Mouse (Mus musculus) testis, adult 2 months (tissue): ENCODE data around the gene Syn2.

Experiments used
- CTCF ChIP-seq: fragments of 200-500 bp; IDR thresholded peaks from 2 replicates; pipeline ENCODE4 v1.5.1; 2012; ENCODE audit warnings: low read depth, mild to moderate bottlenecking, inconsistent platforms, low read length, moderate library complexity; ENCODE audit not compliant: control insufficient read depth, insufficient read depth, insufficient replicate concordance
- POLR2A ChIP-seq: fragments of 200-500 bp; IDR thresholded peaks from 2 replicates; pipeline ENCODE4 v1.6.1; 2012; ENCODE audit warnings: low read depth, mild to moderate bottlenecking, inconsistent platforms, low read length, moderate library complexity; ENCODE audit not compliant: control insufficient read depth

DNA sequence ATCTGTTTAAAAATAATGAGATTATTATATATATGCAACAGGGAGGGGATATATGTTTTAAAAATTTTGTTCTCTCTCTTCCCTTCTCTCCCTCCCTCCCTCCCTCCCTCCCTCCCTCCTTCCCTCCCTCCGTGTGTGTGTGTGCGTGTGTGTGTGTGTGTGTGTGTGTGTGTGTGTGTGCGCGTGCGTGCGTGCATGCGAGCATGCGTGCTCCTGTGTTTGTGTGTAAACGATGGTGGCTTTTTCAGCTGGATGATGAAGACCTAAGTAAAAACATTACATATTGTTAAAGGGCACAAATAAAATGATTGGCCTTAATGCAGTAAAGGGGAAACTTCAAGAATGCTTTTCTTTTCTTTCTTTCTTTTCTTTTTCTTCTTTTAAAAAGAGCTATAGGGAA, 1.5 kb downstream of the Syn2 start:
- TF ChIP-seq POLR2A (no peak), CTCF (no peak)
